Mouse (Mus musculus): ENCODE measurements around the gene Gm49354. TPM values are rescaled to one million over a fixed set of nuclear protein-coding genes. Genes with fewer than 3 reads are reported as not detected.

Gene Gm49354
- polyA plus RNA-seq, 1 experiment from 2014 or later, result not detected

GRCm38 (mm10) chr13:59766786-59767515 is 15.1 kb downstream of the Gm49354 start:
- Histone ChIP-seq H3K4me3 (replicated peaks) (peak overlapping the region; percentile 92), H3K36me3 (peaks cover 55% of the 10 kb centered on the region), H3K27me3 (no peaks in the 10 kb centered on the region), H3K27ac (peak overlapping the region; percentile 100), H3K9ac (peak overlapping the region; percentile 99), H3K4me2 (peak overlapping the region; percentile 83), H3K4me1 (replicated peaks) (peaks cover 78% of the 10 kb centered on the region), H3K9me3 (replicated peaks) (no peaks in the 10 kb centered on the region)
- DNase-seq (peak; percentile 19), ATAC-seq (ENCODE audit: low read depth) (no peak)
- WGBS (ENCODE audit: insufficient replicate concordance), result 63% methylated on average over 11 of the region's 11 CpGs

DNA sequence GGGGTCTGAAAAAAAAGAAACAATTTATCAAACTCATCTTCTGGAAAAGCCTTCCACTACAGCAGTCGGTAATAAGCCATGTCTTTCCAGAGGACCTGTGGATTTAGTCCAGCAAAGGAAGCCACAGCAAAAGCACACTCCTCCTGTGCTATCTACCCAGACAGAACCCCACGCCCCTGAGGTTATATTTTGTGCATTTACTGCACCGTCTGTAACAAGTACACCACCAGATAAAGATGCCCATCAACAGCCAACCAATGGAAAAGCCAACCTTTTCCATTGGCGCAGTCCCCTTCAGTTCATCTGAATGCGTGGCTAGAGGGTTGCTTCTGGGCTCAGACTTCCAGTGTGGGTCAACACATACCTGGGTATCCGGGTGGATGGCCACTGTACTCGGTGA is 19.3 kb downstream of the Gm49354 start:
- Histone ChIP-seq H3K36me3 (peaks cover 92% of the 10 kb centered on the region), H3K27me3 (no peaks in the 10 kb centered on the region), H3K4me1 (replicated peaks) (peaks cover 74% of the 10 kb centered on the region), H3K9ac (peak overlapping the region; percentile 57), H3K4me3 (replicated peaks) (peak overlapping the region; percentile 8; the same call in 1 of the 2 replicates), H3K9me3 (replicated peaks) (no peaks in the 10 kb centered on the region), H3K4me2 (peak overlapping the region; percentile 55), H3K27ac (peak overlapping the region; percentile 87)
- ATAC-seq (ENCODE audit: low read depth), result peak; percentile 86
- DNase-seq, result peak; percentile 59
- 43% methylated on average over 7 of the region's 7 CpGs for WGBS (ENCODE audit: insufficient replicate concordance)

DNA sequence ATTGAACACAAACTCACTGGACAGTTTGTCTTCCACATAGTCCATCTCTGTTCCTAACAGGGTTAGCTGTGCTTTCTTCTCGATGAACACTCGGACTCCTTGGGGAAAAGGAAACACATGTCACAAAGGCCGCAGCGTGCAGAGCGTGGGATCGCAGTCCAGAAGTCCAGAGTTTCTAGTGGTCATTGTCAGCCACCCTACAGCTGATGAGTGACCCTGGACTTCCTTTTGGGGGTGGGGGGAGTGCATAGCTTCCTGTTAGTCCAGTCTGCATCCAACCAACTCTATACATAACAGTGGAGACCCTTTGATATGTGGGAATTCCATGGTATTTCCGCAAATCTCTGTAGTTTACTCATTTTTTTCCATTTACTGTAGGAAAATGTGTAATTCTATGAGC is 25.1 kb downstream of the Gm49354 start:
- H3K4me2 ChIP-seq, result no peak overlapping the region
- ATAC-seq (ENCODE audit: low read depth), result no peak
- no peak overlapping the region for H3K4me3 ChIP-seq (replicated peaks)
- H3K27me3 ChIP-seq, result no peaks in the 10 kb centered on the region
- no peak overlapping the region for H3K9ac ChIP-seq
- peaks cover 82% of the 10 kb centered on the region for H3K36me3 ChIP-seq
- no peak for DNase-seq
- 93% methylated on average over 7 of the region's 7 CpGs for WGBS (ENCODE audit: insufficient replicate concordance)
- H3K9me3 ChIP-seq (replicated peaks), result no peaks in the 10 kb centered on the region
- H3K27ac ChIP-seq, result no peak overlapping the region
- peaks cover 24% of the 10 kb centered on the region for H3K4me1 ChIP-seq (replicated peaks)

DNA sequence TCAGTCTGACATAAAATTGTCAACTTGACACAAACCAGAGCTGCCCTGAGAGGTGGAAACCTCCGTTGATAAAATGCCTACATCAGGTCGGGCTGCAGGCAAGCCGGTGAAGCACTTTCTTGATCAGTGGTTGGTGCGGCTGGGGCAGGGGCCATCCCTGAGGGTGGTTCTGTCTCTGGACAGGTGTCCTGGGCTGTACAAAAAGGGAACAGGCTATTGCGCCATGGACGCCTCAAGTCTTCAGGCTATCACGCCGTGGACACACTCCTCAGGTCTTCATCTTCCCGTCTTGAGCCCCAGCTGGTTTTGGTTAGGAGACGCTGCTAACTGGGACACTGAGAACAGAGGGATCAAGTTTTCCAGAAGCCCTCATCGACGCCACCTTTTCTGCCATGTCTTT is 31.7 kb downstream of the Gm49354 start:
- ATAC-seq (ENCODE audit: low read depth) (no peak), DNase-seq (no peak)
- H3K27me3 ChIP-seq, result no peaks in the 10 kb centered on the region
- peaks cover 21% of the 10 kb centered on the region for H3K36me3 ChIP-seq
- WGBS (ENCODE audit: insufficient replicate concordance), result 69% methylated on average over 12 of the region's 12 CpGs
- 0 out of 2 replicates have a peak, but pooled peaks cover 3% of the 10 kb centered on the region for H3K4me1 ChIP-seq (replicated peaks)
- H3K27ac ChIP-seq, result no peak overlapping the region
- no peak overlapping the region for H3K4me3 ChIP-seq (replicated peaks)
- no peak overlapping the region for H3K9ac ChIP-seq
- H3K9me3 ChIP-seq (replicated peaks), result no peaks in the 10 kb centered on the region
- no peak overlapping the region for H3K4me2 ChIP-seq

DNA sequence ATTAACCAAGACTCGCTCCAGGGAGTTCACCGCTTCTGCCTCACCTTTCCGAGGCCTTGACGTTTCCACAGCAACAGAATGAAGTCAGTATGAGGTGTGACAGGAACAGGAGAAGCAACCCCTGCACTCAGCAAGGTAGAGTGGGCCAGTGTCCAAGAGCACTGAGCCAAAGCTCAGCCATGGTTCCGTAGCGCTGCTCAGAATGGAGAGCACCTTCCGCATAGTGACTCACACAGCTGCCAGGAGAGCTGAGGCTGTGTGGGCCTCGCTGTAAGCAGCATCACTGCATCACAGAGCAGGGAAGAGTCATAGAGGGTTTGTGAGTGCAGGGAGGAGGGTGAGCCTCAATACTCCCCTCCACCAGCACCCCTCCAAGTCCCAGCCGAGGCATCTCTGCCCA is 35.3 kb downstream of the Gm49354 start, which contains the start of gene 1700014D04Rik:
1700014D04Rik (minus strand) TSS at position 42 of the 400 bp plus-strand sequence.
- Histone ChIP-seq H3K4me2 (no peak within 1 kb of the TSS), H3K27me3 (no peaks in the 10 kb centered on the region), H3K36me3 (no peaks in the 10 kb centered on the region), H3K4me3 (replicated peaks) (no peak within 1 kb of the TSS), H3K27ac (no peak within 1 kb of the TSS), H3K9ac (no peak within 1 kb of the TSS), H3K9me3 (replicated peaks) (no peaks in the 10 kb centered on the region), H3K4me1 (replicated peaks) (no peaks in the 10 kb centered on the region)
- ATAC-seq (ENCODE audit: low read depth), result 0 out of 2 replicates have a peak, but pooled peaks have one; percentile 27
- DNase-seq, result no peak
- 88% methylated on average over 9 of the region's 9 CpGs for WGBS (ENCODE audit: insufficient replicate concordance)

DNA sequence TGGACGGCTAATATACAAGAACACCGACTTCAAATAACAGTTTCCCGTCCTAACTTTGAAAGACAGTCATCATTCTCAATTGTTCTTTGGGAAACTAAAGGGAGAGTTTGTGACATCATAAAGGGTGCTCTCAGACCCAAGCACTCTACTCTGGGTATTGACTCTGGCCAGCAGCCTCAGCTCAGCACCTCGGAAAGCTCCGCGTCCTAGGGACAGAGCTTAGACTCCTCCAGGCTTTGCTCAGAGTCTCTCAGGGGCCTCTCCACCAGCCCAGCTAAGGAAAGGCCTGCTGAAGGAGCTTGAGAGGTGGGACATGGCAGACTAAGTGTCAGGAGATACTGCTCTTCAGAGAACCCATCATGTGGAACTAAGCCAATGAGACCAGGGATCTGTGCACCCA is 35.9 kb downstream of the Gm49354 start:
- no peaks in the 10 kb centered on the region for H3K36me3 ChIP-seq
- H3K4me3 ChIP-seq (replicated peaks), result no peak overlapping the region
- DNase-seq (no peak), ATAC-seq (ENCODE audit: low read depth) (no peak)
- H3K4me2 ChIP-seq, result no peak overlapping the region
- H3K9me3 ChIP-seq (replicated peaks), result no peaks in the 10 kb centered on the region
- 74% methylated on average over 6 of the region's 6 CpGs for whole genome bisulfite sequencing (ENCODE audit: insufficient replicate concordance)
- H3K27ac ChIP-seq, result no peak overlapping the region
- no peak overlapping the region for H3K9ac ChIP-seq
- H3K4me1 ChIP-seq (replicated peaks), result peaks cover 5% of the 10 kb centered on the region
- H3K27me3 ChIP-seq, result no peaks in the 10 kb centered on the region

GRCm38 (mm10) chr13:59745462-59745861 is 36.6 kb downstream of the Gm49354 start:
- ATAC-seq (ENCODE audit: low read depth) (no peak), DNase-seq (no peak)
- peaks cover 12% of the 10 kb centered on the region for H3K4me1 ChIP-seq (replicated peaks)
- no peak overlapping the region for H3K4me3 ChIP-seq (replicated peaks)
- no peak overlapping the region for H3K9ac ChIP-seq
- no peak overlapping the region for H3K27ac ChIP-seq
- no peaks in the 10 kb centered on the region for H3K9me3 ChIP-seq (replicated peaks)
- no peaks in the 10 kb centered on the region for H3K27me3 ChIP-seq
- H3K36me3 ChIP-seq, result no peaks in the 10 kb centered on the region
- no peak overlapping the region for H3K4me2 ChIP-seq
- WGBS (ENCODE audit: insufficient replicate concordance), result 50% methylated on average over 6 of the region's 6 CpGs

GRCm38 (mm10) chr13:59741697-59742096 is 40.3 kb downstream of the Gm49354 start:
- no peak for DNase-seq
- 47% methylated on average over 10 of the region's 10 CpGs for WGBS (ENCODE audit: insufficient replicate concordance)
- no peaks in the 10 kb centered on the region for H3K27me3 ChIP-seq
- no peak overlapping the region for H3K27ac ChIP-seq
- H3K36me3 ChIP-seq, result no peaks in the 10 kb centered on the region
- no peak overlapping the region for H3K4me3 ChIP-seq (replicated peaks)
- H3K9me3 ChIP-seq (replicated peaks), result no peaks in the 10 kb centered on the region
- no peak for ATAC-seq (ENCODE audit: low read depth)
- H3K9ac ChIP-seq, result no peak overlapping the region
- H3K4me2 ChIP-seq, result no peak overlapping the region
- H3K4me1 ChIP-seq (replicated peaks), result peaks cover 50% of the 10 kb centered on the region

DNA sequence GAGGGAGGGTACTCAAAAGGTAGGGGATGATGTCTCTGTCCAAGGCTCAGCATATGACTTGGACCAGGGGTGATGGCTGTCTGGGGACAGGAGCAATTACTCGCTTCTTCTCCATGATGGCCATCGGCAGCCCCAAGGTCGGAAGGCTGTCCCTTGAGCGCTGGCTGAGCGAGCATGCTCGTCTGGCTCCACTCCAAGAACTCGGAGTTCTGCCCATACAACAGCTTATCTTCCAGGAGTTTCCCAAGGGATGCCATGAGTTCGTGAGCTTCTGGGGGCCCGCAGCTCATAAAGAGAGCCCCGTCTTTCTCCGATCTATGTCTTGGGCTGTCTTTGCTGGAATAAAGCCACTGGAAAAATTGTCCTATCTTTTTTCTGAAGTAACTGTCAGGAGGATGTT is 40.9 kb downstream of the Gm49354 start:
- H3K27me3 ChIP-seq, result no peaks in the 10 kb centered on the region
- H3K36me3 ChIP-seq, result no peaks in the 10 kb centered on the region
- H3K9ac ChIP-seq, result no peak overlapping the region
- H3K27ac ChIP-seq, result peak overlapping the region; percentile 97; the same call in 1 of the 2 replicates
- peaks cover 56% of the 10 kb centered on the region for H3K4me1 ChIP-seq (replicated peaks)
- DNase-seq, result no peak
- no peak overlapping the region for H3K4me2 ChIP-seq
- 81% methylated on average over 11 of the region's 11 CpGs for WGBS (ENCODE audit: insufficient replicate concordance)
- no peaks in the 10 kb centered on the region for H3K9me3 ChIP-seq (replicated peaks)
- no peak for ATAC-seq (ENCODE audit: low read depth)
- H3K4me3 ChIP-seq (replicated peaks), result no peak overlapping the region

GRCm38 (mm10) chr13:59739397-59739796 is 42.6 kb downstream of the Gm49354 start:
- H3K4me1 ChIP-seq (replicated peaks), result peaks cover 73% of the 10 kb centered on the region
- H3K4me2 ChIP-seq, result peak overlapping the region; percentile 55
- no peaks in the 10 kb centered on the region for H3K27me3 ChIP-seq
- H3K4me3 ChIP-seq (replicated peaks), result no peak overlapping the region
- ATAC-seq (ENCODE audit: low read depth) (peak; percentile 75), DNase-seq (peak; percentile 80)
- no peaks in the 10 kb centered on the region for H3K9me3 ChIP-seq (replicated peaks)
- 27% methylated on average over 4 of the region's 4 CpGs for WGBS (ENCODE audit: insufficient replicate concordance)
- peak overlapping the region; percentile 73 for H3K9ac ChIP-seq
- H3K27ac ChIP-seq, result peak overlapping the region; percentile 97
- H3K36me3 ChIP-seq, result no peaks in the 10 kb centered on the region

GRCm38 (mm10) chr13:59738455-59738854 is 43.6 kb downstream of the Gm49354 start:
- Histone ChIP-seq H3K27ac (peak overlapping the region; percentile 97), H3K9ac (peak overlapping the region; percentile 73), H3K4me3 (replicated peaks) (peak overlapping the region; percentile 12)

DNA sequence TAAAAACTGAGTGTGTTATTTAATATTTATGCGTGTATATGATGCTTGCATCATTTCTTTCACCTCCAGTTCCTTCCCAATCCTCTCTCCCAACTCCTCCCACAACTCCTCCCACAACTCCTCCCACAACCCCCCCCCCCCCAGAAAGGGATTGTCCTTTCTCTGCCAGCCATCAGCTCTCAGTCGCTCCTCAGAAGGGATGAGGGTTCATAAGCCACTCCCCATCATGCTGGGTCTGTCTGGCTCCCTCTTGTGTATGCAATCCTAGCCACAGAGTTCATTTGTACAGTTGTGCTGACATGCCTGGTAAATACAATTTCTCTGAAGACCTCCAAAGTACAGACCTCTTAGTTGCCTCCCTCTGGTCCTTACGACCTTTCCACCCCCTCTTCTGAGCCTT is 46.9 kb downstream of the Gm49354 start:
- H3K27ac ChIP-seq, result peak overlapping the region; percentile 97
- WGBS (ENCODE audit: insufficient replicate concordance), result 30% methylated on average over 3 of the region's 3 CpGs
- no peak overlapping the region for H3K4me3 ChIP-seq (replicated peaks)
- ATAC-seq (ENCODE audit: low read depth), result peak; percentile 13; the same call in 1 of the 2 replicates
- DNase-seq, result no peak
- no peaks in the 10 kb centered on the region for H3K9me3 ChIP-seq (replicated peaks)
- peak overlapping the region; percentile 54 for H3K4me2 ChIP-seq
- H3K4me1 ChIP-seq (replicated peaks), result peaks cover 93% of the 10 kb centered on the region
- H3K9ac ChIP-seq, result peak overlapping the region; percentile 46
- 0 out of 2 replicates have a peak, but pooled peaks cover 2% of the 10 kb centered on the region for H3K27me3 ChIP-seq
- H3K36me3 ChIP-seq, result no peaks in the 10 kb centered on the region

More at GRCm38 (mm10) chr13:59738455-59738854, 43.6 kb downstream of the Gm49354 start:
- Histone ChIP-seq H3K4me1 (replicated peaks) (peaks cover 82% of the 10 kb centered on the region), H3K4me2 (peak overlapping the region; percentile 55), H3K9me3 (replicated peaks) (no peaks in the 10 kb centered on the region), H3K27me3 (no peaks in the 10 kb centered on the region), H3K36me3 (no peaks in the 10 kb centered on the region)
- peak; percentile 89 for ATAC-seq (ENCODE audit: low read depth)
- 34% methylated on average over 2 of the region's 2 CpGs for WGBS (ENCODE audit: insufficient replicate concordance)
- DNase-seq, result peak; percentile 72
